Mouse (Mus musculus) intestine, embryonic 14.5 days (tissue): ENCODE results near the gene Kat6b. TPM values are rescaled to one million over a fixed set of nuclear protein-coding genes. Genes with fewer than 3 reads are reported as not detected.
A peak's percentile ranks its signal among the peaks of the same experiment; 100 is the strongest.

Source experiments
- ATAC-seq: fragments of 200-750 bp; cut with Nextera tagmentation; replicated peaks from 2 replicates; pipeline ENCODE4 v1.8.0; 2017; ENCODE audit warnings: low read depth, moderate number of reproducible peaks, moderate TSS enrichment, moderate library complexity; ENCODE audit not compliant: low FRiP score, low TSS enrichment
- DNase-seq: peaks from one replicate; pipeline ENCODE4 v3.0.0-alpha.2; 2018; ENCODE audit warnings: low spot score
- H3K27ac ChIP-seq: fragments of 300-500 bp; sonication (generic); 2 replicates; pipeline ENCODE4 v1.5.1; 2014; ENCODE audit warnings: low read depth, mild to moderate bottlenecking, control low read depth
- H3K27me3 ChIP-seq: fragments of 300-500 bp; sonication (generic); replicated peaks from 2 replicates; pipeline ENCODE4 v1.6.1; 2014; ENCODE audit warnings: low read length, control low read depth; ENCODE audit not compliant: control insufficient read depth, insufficient read depth
- H3K36me3 ChIP-seq: fragments of 300-500 bp; sonication (generic); 2 replicates; pipeline ENCODE4 v1.6.1; 2014; ENCODE audit warnings: low read length, control low read depth; ENCODE audit not compliant: control insufficient read depth, insufficient read depth
- H3K4me1 ChIP-seq: fragments of 300-500 bp; sonication (generic); replicated peaks from 2 replicates; pipeline ENCODE4 v1.6.1; 2014; ENCODE audit warnings: low read length, control low read depth, mixed read lengths; ENCODE audit not compliant: control insufficient read depth, insufficient read depth
- H3K4me2 ChIP-seq: fragments of 300-500 bp; sonication (generic); 2 replicates; pipeline ENCODE4 v1.6.1; 2014; ENCODE audit warnings: low read length
- H3K4me3 ChIP-seq: fragments of 300-500 bp; sonication (generic); 2 replicates; pipeline ENCODE4 v1.5.1; 2014; ENCODE audit warnings: low read depth, low read length, control low read depth, mixed read lengths
- H3K9ac ChIP-seq: fragments of 300-500 bp; sonication (generic); 2 replicates; pipeline ENCODE4 v1.6.1; 2014; ENCODE audit warnings: mild to moderate bottlenecking, low read length
- H3K9me3 ChIP-seq: fragments of 300-500 bp; sonication (generic); 2 replicates; pipeline ENCODE4 v1.6.1; 2016; ENCODE audit warnings: low read length, control low read depth; ENCODE audit not compliant: control insufficient read depth
- WGBS: fragments of 180-500 bp; shearing (Covaris S2); extraction: QIAGEN DNeasy Blood & Tissue Kit; methylation state at CpG from one replicate; pipeline ENCODE4 v1.1.7; 2014; 5-methylcytosine and 5-hydroxymethylcytosine counted together
- polyA plus RNA-seq: library from polyadenylated mRNA; unstranded; fragments of >200 nt; fragmentation: Nextera tagmentation; extraction: Ambion mirVana; gene quantifications from 2 replicates; pipeline ENCODE4 v1.2.1, GENCODE M21; 2014

The Kat6b gene
- polyA plus RNA-seq, 1 experiment from 2014 or later = 19.6 TPM

DNA sequence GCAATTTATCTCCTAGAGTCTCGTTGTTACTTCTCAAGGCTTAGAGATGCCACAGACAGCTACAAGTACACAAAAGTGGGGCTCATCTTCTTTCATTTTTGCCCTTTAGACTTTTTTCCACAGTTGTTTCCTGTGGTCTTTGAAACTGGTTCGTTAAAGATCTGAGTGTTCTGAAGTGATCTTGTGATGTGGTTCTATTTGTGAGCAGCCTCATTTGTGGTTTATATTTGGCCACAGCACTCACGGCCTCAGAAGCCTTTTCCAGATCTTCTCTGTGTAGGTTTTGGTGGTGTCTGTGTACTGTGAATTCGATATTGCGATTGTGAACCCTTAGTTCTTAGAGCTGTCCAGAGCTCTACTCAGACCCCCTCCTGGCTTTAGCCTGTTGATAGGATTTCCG, 155.3 kb downstream of the Kat6b start:
- ATAC-seq = no peak
- H3K9ac ChIP-seq = no peak overlapping the region
- H3K27ac ChIP-seq = no peak overlapping the region
- no peaks in the 10 kb centered on the region for H3K9me3 ChIP-seq
- peaks cover 33% of the 10 kb centered on the region for H3K36me3 ChIP-seq
- no peaks in the 10 kb centered on the region for H3K27me3 ChIP-seq
- peak; percentile 18 for DNase-seq
- H3K4me2 ChIP-seq = no peak overlapping the region
- H3K4me1 ChIP-seq = no peaks in the 10 kb centered on the region; the same call in 1 of the 2 replicates
- 79% methylated on average over 6 of the region's 6 CpGs for WGBS
- H3K4me3 ChIP-seq = no peak overlapping the region

DNA sequence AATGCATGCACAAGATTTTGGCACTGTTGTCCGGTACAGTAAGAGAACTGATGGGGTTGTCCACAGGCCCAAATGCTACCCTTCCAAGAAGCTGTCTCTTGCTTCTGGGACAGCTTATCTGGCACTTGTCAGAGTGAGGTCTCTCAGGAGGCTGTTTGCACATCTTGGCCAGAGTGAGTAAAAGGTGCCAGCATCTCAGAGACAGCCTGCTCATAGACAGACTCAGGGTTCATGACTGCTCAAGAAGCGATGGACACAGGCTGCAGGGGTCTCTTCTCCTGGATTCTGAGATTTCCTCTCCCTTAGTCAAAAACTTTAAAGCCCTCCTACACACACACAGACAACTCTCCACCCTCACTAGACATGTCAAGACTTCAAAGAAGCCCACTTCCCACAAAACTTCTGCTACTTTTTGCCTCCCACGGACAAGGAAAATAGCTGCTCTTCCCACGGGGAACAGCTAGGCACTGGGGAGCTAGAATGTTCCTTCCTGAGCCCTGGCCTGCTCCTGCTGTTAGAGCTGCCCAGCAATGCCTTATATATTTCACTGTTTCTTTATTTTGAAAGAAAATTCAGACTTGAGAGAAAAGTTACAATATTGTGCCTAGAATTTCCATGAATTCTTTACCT, 159.7 kb downstream of the Kat6b start:
- 73% methylated on average over 4 of the region's 4 CpGs for WGBS
- DNase-seq = peak; percentile 36
- ATAC-seq = no peak

DNA sequence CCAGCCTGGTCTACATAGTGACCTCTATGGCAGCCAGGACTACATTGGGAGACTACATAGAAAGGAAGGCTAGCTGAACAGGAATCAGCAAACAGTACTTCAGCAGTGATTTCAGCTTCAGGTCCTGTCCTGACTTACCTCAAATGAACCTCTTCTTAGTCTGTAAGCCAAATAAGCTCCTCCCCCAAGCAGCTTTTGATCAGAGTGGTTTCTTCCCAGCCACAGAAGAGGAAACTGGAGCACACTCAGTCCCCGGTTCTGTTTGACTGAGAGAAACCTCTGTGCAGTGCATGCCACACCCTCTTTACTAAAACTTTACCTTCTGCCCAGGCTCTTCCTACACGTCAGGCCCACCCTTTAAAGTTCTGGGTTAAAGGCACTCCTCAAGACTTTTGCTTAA, 172.6 kb downstream of the Kat6b start:
- H3K9me3 ChIP-seq = no peaks in the 10 kb centered on the region
- WGBS = 67% methylated on average over 2 of the region's 2 CpGs
- peaks cover 19% of the 10 kb centered on the region for H3K36me3 ChIP-seq
- no peak overlapping the region for H3K27ac ChIP-seq
- no peak overlapping the region for H3K9ac ChIP-seq
- H3K4me1 ChIP-seq = no peaks in the 10 kb centered on the region; the same call in 1 of the 2 replicates
- no peak overlapping the region for H3K4me3 ChIP-seq
- no peaks in the 10 kb centered on the region for H3K27me3 ChIP-seq
- no peak for ATAC-seq
- no peak overlapping the region for H3K4me2 ChIP-seq
- no peak for DNase-seq

More for the DNA sequence above, 159.7 kb downstream of the Kat6b start:
- Histone ChIP-seq H3K4me1 (no peaks in the 10 kb centered on the region), H3K9me3 (no peaks in the 10 kb centered on the region), H3K4me3 (no peak overlapping the region), H3K4me2 (no peak overlapping the region), H3K36me3 (peaks cover 38% of the 10 kb centered on the region), H3K9ac (no peak overlapping the region), H3K27me3 (no peaks in the 10 kb centered on the region), H3K27ac (no peak overlapping the region)

DNA sequence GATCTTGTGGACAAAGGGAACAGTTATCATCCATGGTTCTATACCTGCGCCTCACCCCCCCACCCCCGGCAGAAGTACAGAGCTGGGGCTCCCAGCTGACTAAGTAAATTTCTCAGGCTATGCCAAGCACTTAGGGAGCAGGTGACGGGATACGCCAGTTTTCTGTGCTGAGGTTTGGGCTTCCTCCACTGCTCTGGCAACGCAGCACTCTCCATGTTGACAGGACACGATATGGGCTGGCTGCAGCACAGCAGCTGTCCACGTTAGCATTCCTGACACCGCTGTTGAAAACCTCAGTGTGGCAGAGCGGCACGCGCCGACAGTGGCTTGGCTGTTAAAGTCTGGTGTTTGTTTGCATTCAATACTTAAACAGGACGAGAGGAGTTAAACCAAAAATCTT, 177.9 kb downstream of the Kat6b start:
- Histone ChIP-seq H3K4me1 (no peaks in the 10 kb centered on the region), H3K4me3 (no peak overlapping the region), H3K27ac (no peak overlapping the region), H3K9ac (no peak overlapping the region), H3K9me3 (no peaks in the 10 kb centered on the region), H3K36me3 (peaks cover 43% of the 10 kb centered on the region), H3K4me2 (no peak overlapping the region), H3K27me3 (no peaks in the 10 kb centered on the region)
- no peak for ATAC-seq
- no peak for DNase-seq
- 72% methylated on average over 13 of the region's 13 CpGs for WGBS

DNA sequence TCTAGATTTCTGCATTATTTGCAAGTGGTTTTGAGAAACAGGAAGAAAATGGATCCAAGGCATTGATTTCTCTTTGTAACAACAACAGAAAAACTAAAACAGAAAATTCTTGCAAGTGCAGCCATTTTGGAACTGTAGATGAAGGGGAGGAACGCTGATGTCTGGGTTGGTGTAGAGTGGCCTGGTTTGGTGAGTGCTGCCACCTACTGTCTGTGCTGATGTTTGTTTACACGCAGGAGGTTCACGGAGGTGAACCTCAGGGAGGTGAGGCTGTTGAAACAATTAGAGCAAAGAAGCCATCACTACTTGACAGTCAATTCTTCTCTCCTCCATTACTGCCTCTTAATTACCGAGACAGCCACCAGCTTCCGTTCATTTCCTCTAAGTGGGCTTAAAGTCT, 178.4 kb downstream of the Kat6b start:
- no peak overlapping the region for H3K4me3 ChIP-seq
- H3K4me2 ChIP-seq = no peak overlapping the region
- H3K9ac ChIP-seq = no peak overlapping the region
- H3K27ac ChIP-seq = no peak overlapping the region
- no peaks in the 10 kb centered on the region for H3K9me3 ChIP-seq
- H3K27me3 ChIP-seq = no peaks in the 10 kb centered on the region
- WGBS = 36% methylated on average over 5 of the region's 5 CpGs
- H3K36me3 ChIP-seq = peaks cover 48% of the 10 kb centered on the region
- H3K4me1 ChIP-seq = no peaks in the 10 kb centered on the region
- ATAC-seq (0 out of 2 replicates have a peak, but pooled peaks have one; percentile 47), DNase-seq (peak; percentile 76)

DNA sequence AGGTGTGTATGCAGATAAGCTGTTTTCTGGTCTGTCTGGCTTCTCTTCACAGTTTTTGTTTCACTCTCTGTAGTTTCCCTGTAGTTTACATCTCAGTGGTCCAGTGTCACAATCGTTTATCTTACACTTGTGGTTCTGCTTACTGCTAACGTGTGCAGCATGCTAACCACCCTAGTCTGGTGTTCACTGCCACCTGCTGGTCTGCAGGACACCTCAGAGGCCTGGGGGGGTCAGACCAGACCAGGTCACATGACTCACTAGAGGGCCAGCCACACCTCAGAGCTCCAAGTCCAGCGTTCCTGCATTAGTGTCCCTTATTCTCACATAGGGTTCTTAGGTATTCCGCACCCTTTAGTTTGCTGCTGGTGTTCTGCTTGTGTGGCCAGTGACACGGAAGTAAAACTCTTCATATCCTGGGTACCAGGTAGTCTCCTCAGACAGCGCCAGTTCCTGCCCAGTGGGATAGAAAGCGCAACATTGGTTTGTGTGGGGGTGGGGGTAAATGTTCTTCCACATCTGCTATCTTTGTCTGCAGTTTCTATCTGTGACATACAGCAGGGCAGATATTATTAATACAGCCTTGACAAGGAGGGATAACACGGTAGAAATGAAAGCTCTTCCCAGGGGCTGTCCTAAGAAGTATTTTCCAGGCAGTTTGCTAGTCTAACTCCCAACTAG, 181.4 kb downstream of the Kat6b start:
- DNase-seq = no peak
- ATAC-seq = no peak
- H3K27me3 ChIP-seq = no peaks in the 10 kb centered on the region
- no peak overlapping the region for H3K4me2 ChIP-seq
- H3K9me3 ChIP-seq = no peaks in the 10 kb centered on the region
- no peaks in the 10 kb centered on the region for H3K4me1 ChIP-seq
- H3K27ac ChIP-seq = no peak overlapping the region
- no peak overlapping the region for H3K4me3 ChIP-seq
- peaks cover 64% of the 10 kb centered on the region for H3K36me3 ChIP-seq
- 71% methylated on average over 8 of the region's 8 CpGs for WGBS
- H3K9ac ChIP-seq = no peak overlapping the region

DNA sequence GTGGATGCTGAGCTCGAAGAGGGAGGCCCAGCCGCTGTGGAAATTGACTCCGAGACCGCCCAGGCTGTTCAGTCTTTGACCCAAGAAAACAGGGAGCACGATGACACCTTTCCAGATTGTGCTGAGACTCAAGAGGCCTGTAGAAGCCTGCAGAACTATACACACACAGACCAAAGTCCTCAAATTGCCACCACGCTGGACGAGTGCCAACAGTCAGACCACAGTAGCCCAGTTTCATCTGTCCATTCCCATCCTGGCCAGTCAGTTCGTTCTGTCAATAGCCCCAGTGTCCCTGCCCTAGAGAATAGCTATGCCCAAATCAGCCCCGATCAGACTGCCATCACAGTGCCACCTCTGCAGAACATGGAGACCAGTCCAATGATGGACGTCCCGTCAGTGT, 188.0 kb downstream of the Kat6b start:
- ATAC-seq = 0 out of 2 replicates have a peak, but pooled peaks have one; percentile 4
- DNase-seq = no peak
- Histone ChIP-seq H3K9me3 (no peaks in the 10 kb centered on the region), H3K9ac (no peak overlapping the region), H3K4me3 (no peak overlapping the region), H3K27ac (no peak overlapping the region), H3K36me3 (peaks cover 54% of the 10 kb centered on the region), H3K4me2 (no peak overlapping the region), H3K27me3 (no peaks in the 10 kb centered on the region), H3K4me1 (0 out of 2 replicates have a peak, but pooled peaks cover 3% of the 10 kb centered on the region)
- WGBS = 94% methylated on average over 11 of the region's 11 CpGs

DNA sequence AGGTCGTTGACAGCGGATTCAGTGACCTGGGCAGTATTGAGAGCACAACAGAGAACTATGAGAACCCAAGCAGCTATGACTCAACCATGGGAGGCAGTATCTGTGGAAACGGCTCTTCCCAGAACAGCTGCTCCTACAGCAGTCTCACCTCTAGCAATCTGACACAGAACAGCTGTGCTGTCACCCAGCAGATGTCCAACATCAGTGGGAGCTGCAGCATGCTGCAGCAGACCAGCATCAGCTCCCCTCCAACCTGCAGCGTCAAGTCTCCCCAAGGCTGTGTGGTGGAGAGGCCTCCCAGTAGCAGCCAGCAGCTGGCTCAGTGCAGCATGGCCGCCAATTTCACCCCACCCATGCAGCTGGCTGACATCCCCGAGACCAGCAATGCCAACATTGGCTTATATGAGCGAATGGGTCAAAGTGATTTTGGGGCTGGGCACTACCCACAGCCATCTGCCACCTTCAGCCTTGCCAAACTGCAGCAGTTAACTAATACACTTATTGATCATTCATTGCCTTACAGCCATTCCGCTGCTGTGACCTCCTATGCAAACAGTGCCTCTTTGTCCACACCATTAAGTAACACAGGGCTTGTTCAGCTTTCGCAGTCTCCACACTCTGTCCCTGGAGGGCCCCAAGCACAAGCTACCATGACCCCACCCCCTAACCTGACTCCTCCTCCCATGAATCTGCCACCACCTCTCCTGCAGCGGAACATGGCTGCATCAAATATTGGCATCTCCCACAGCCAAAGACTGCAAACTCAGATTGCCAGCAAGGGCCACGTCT, 188.6 kb downstream of the Kat6b start:
- no peak overlapping the region for H3K9ac ChIP-seq
- H3K4me1 ChIP-seq = 0 out of 2 replicates have a peak, but pooled peaks cover 3% of the 10 kb centered on the region
- H3K27me3 ChIP-seq = no peaks in the 10 kb centered on the region
- H3K9me3 ChIP-seq = no peaks in the 10 kb centered on the region
- DNase-seq (no peak), ATAC-seq (peak; percentile 66)
- peaks cover 48% of the 10 kb centered on the region for H3K36me3 ChIP-seq
- 60% methylated on average over 11 of the region's 11 CpGs for WGBS
- no peak overlapping the region for H3K4me2 ChIP-seq
- H3K4me3 ChIP-seq = no peak overlapping the region
- H3K27ac ChIP-seq = no peak overlapping the region
